ENCODE assay signal across 17 mouse cellular contexts in genomic region chr9:3027200-3027599, GRCm38 (mm10). TPM values are rescaled to one million over a fixed set of nuclear protein-coding genes. Genes with fewer than 3 reads are reported as not detected.
DNase-seq lines count a peak whose midpoint lies in the region; ATAC-seq and TF ChIP-seq lines count a peak whose summit lies in the region.
"Not testable (repeated sequence)": the region's sequence is repeated elsewhere in the genome, so short reads cannot be mapped to it uniquely, and the experiment has no call there.
"Had no signal": no experiment of that assay in that cellular context is flagged by ENCODE, and none has a peak within 500 bp of the region (broad histone marks: within the 10 kb centered on the region; RNA-seq: fewer than 3 reads in every experiment).

No protein-coding gene starts in this region.

- TF ChIP-seq EP300 in lung, postnatal 0 days (IDR thresholded peaks at IDR 0.05): not testable (repeated sequence)

- not testable (repeated sequence) for H3K9ac ChIP-seq in embryonic facial prominence, embryonic 14.5 days (ENCODE audit: low read depth, low read length); heart, embryonic 11.5 days (ENCODE audit: low read depth, low read length); kidney, postnatal 0 days (ENCODE audit: low read depth, low read length); lung, postnatal 0 days (replicated peaks; ENCODE audit: low read depth); neural tube, embryonic 11.5 days (ENCODE audit: low read length)

- H3K4me3 ChIP-seq in G1E (ENCODE audit: low read depth, low read length); embryonic facial prominence, embryonic 14.5 days (ENCODE audit: low read depth, low read length); heart, embryonic 11.5 days (ENCODE audit: low read depth, low read length); kidney, postnatal 0 days (replicated peaks; ENCODE audit: low read depth, low read length); lung, postnatal 0 days (ENCODE audit: low read depth, low read length); neural tube, embryonic 11.5 days (ENCODE audit: low read depth, low read length): not testable (repeated sequence)

- not testable (repeated sequence) for H3K27ac ChIP-seq in embryonic facial prominence, embryonic 14.5 days (replicated peaks; ENCODE audit: low read depth, low read length); heart, embryonic 11.5 days (ENCODE audit: low read depth, low read length); kidney, postnatal 0 days; lung, postnatal 0 days (ENCODE audit: low read length); neural tube, embryonic 11.5 days (ENCODE audit: low read depth, low read length)

- not testable (repeated sequence) for H3K36me3 ChIP-seq in G1E (replicated peaks); embryonic facial prominence, embryonic 14.5 days (ENCODE audit: control insufficient read depth, insufficient read depth, low read length); heart, embryonic 11.5 days (ENCODE audit: control insufficient read depth, insufficient read depth, low read length); kidney, postnatal 0 days (ENCODE audit: insufficient read depth, low read length); lung, postnatal 0 days (ENCODE audit: insufficient read depth, low read length); neural tube, embryonic 11.5 days (ENCODE audit: control insufficient read depth, insufficient read depth, low read length)

- DNase-seq in G1E (ENCODE audit: low spot score): not testable (repeated sequence)
- peak; percentile 26 for DNase-seq in brain, embryonic 18.5 days (ENCODE audit: low read depth, low spot score)
- peak; percentile 33 for DNase-seq in embryonic facial prominence, embryonic 14.5 days (ENCODE audit: low spot score)
- peak; percentile 38 for DNase-seq in kidney, postnatal 0 days (ENCODE audit: low spot score)
- peak; percentile 12 for DNase-seq in lung, postnatal 0 days (ENCODE audit: low spot score)
- DNase-seq in neural tube, embryonic 11.5 days (ENCODE audit: low spot score): peak; percentile 8
- peak; percentile 74 for DNase-seq in yolk sac, embryonic 10.5 days (ENCODE audit: low spot score)

- 74% methylated on average over 9 of the region's 9 CpGs for WGBS in embryonic facial prominence, embryonic 14.5 days
- 66% methylated on average over 9 of the region's 9 CpGs for WGBS in heart, embryonic 11.5 days (ENCODE audit: insufficient replicate concordance)
- 71% methylated on average over 9 of the region's 9 CpGs for WGBS in kidney, postnatal 0 days
- 72% methylated on average over 9 of the region's 9 CpGs for WGBS in lung, postnatal 0 days
- WGBS in neural tube, embryonic 11.5 days: 71% methylated on average over 9 of the region's 9 CpGs

- TF ChIP-seq CTCF in G1E (IDR thresholded peaks at IDR 0.05; ENCODE audit: low read depth, low read length); kidney, postnatal 0 days (IDR thresholded peaks at IDR 0.05; ENCODE audit: low read depth); lung, postnatal 0 days (IDR thresholded peaks at IDR 0.05): not testable (repeated sequence)

- H3K9me3 ChIP-seq in G1E (replicated peaks); embryonic facial prominence, embryonic 14.5 days (ENCODE audit: control insufficient read depth, low read length); heart, embryonic 11.5 days (replicated peaks; ENCODE audit: control insufficient read depth, low read length); kidney, postnatal 0 days (replicated peaks; ENCODE audit: low read length); lung, postnatal 0 days (ENCODE audit: low read length); neural tube, embryonic 11.5 days (ENCODE audit: control insufficient read depth, low read length): not testable (repeated sequence)

- 0 out of 2 replicates have a peak, but pooled peaks have one; percentile 5 for ATAC-seq in G1E (ENCODE audit: extremely low read depth, insufficient number of reproducible peaks, low FRiP score, poor library complexity, severe bottlenecking)
- not testable (repeated sequence) for ATAC-seq in embryonic facial prominence, embryonic 14.5 days (ENCODE audit: low read depth); kidney, postnatal 0 days (replicated peaks; ENCODE audit: low FRiP score, low read depth)
- ATAC-seq in heart, embryonic 11.5 days (replicated peaks; ENCODE audit: insufficient number of reproducible peaks, low FRiP score, low TSS enrichment): 0 out of 2 replicates have a peak, but pooled peaks have one; percentile 4
- ATAC-seq in lung, postnatal 0 days: 0 out of 2 replicates have a peak, but pooled peaks have one; percentile 1
- peak; percentile 25; the same call in 1 of the 2 replicates for ATAC-seq in neural tube, embryonic 11.5 days (ENCODE audit: insufficient read depth, low FRiP score, low TSS enrichment)

- H3K27me3 ChIP-seq in G1E (ENCODE audit: insufficient read depth, low read length); embryonic facial prominence, embryonic 14.5 days (replicated peaks; ENCODE audit: control insufficient read depth, insufficient read depth, low read length); heart, embryonic 11.5 days (ENCODE audit: control insufficient read depth, insufficient read depth, low read length); kidney, postnatal 0 days (ENCODE audit: insufficient read depth, low read length); lung, postnatal 0 days (replicated peaks; ENCODE audit: insufficient read depth, low read length); neural tube, embryonic 11.5 days (ENCODE audit: control insufficient read depth, insufficient read depth, low read length): not testable (repeated sequence)

- H3K4me2 ChIP-seq in embryonic facial prominence, embryonic 14.5 days (ENCODE audit: low read depth, low read length); heart, embryonic 11.5 days; kidney, postnatal 0 days (ENCODE audit: low read length); lung, postnatal 0 days (replicated peaks; ENCODE audit: low read depth, low read length); neural tube, embryonic 11.5 days (ENCODE audit: low read depth): not testable (repeated sequence)

- not testable (repeated sequence) for H3K4me1 ChIP-seq in G1E (ENCODE audit: insufficient read depth, low read depth, low read length); embryonic facial prominence, embryonic 14.5 days (ENCODE audit: control insufficient read depth, insufficient read depth, low read length); heart, embryonic 11.5 days (ENCODE audit: control insufficient read depth, insufficient read depth, low read length); kidney, postnatal 0 days (replicated peaks; ENCODE audit: insufficient read depth, low read length); lung, postnatal 0 days (ENCODE audit: insufficient read depth, low read depth, low read length); neural tube, embryonic 11.5 days (ENCODE audit: control insufficient read depth, insufficient read depth, low read length)

RNA-seq across cellular contexts. Expression of gene Gm10717, which starts 2.0 kb away (rescaled TPM):
- total RNA-seq in G1E (2014; fragmentation: Nextera tagmentation) (1.4 TPM in 1 of 2 replicates, not detected in the other), G1E (2017) (51.8 and 65.5 TPM in 2 replicates)
- polyA plus RNA-seq in G1E (2012): 0.14 and 0.45 TPM in 2 replicates
- polyA plus RNA-seq in embryonic facial prominence, embryonic 14.5 days (2014; fragmentation: Nextera tagmentation; extraction: Ambion mirVana): not detected in 2 replicates
- not detected in 2 replicates for polyA plus RNA-seq in heart, embryonic 11.5 days (2014; fragmentation: Nextera tagmentation; extraction: Ambion mirVana)
- polyA plus RNA-seq in kidney, postnatal 0 days (2015; fragmentation: Nextera tagmentation; extraction: Ambion mirVana): 0.29 TPM in 1 of 2 replicates, not detected in the other
- 1.1 and 1.8 TPM in 2 replicates for polyA plus RNA-seq in lung, postnatal 0 days (2015; fragmentation: Nextera tagmentation; extraction: Ambion mirVana)
- polyA plus RNA-seq in neural tube, embryonic 11.5 days (2014; fragmentation: Nextera tagmentation; extraction: Ambion mirVana): 0.38 and 0.50 TPM in 2 replicates
- total RNA-seq: heart, postnatal 14 days; layer of hippocampus, adult 2 months; megakaryocyte progenitor cell, adult 5-6 weeks had no signal
- polyA plus RNA-seq: embryonic facial prominence, embryonic 12.5 days; kidney, adult 2 months; liver, embryonic 16.5 days; neural tube, embryonic 14.5 days had no signal

RNA-seq across cellular contexts. Expression of gene Gm10718, which starts 3.9 kb away (rescaled TPM):
- total RNA-seq in G1E (2014; fragmentation: Nextera tagmentation) (not detected in 2 replicates), G1E (2017) (46.0 and 52.3 TPM in 2 replicates)
- 1.3 and 2.6 TPM in 2 replicates for polyA plus RNA-seq in G1E (2012)
- polyA plus RNA-seq in embryonic facial prominence, embryonic 14.5 days (2014; fragmentation: Nextera tagmentation; extraction: Ambion mirVana): not detected in 2 replicates
- not detected in 2 replicates for polyA plus RNA-seq in heart, embryonic 11.5 days (2014; fragmentation: Nextera tagmentation; extraction: Ambion mirVana)
- polyA plus RNA-seq in kidney, postnatal 0 days (2015; fragmentation: Nextera tagmentation; extraction: Ambion mirVana): 0.30 TPM in 1 of 2 replicates, not detected in the other
- polyA plus RNA-seq in lung, postnatal 0 days (2015; fragmentation: Nextera tagmentation; extraction: Ambion mirVana): 1.6 and 2.9 TPM in 2 replicates
- 1.3 and 1.4 TPM in 2 replicates for polyA plus RNA-seq in neural tube, embryonic 11.5 days (2014; fragmentation: Nextera tagmentation; extraction: Ambion mirVana)
- polyA plus RNA-seq: kidney, adult 2 months; liver, embryonic 16.5 days; neural tube, embryonic 14.5 days had no signal

RNA-seq across cellular contexts. Expression of gene Gm17535, which starts 7.2 kb away (rescaled TPM):
- total RNA-seq in G1E (2014; fragmentation: Nextera tagmentation) (not detected in 2 replicates), G1E (2017) (6.6 and 8.5 TPM in 2 replicates)
- 0.09 TPM in 1 of 2 replicates, not detected in the other for polyA plus RNA-seq in G1E (2012)
- polyA plus RNA-seq in embryonic facial prominence, embryonic 14.5 days (2014; fragmentation: Nextera tagmentation; extraction: Ambion mirVana): not detected in 2 replicates
- polyA plus RNA-seq in heart, embryonic 11.5 days (2014; fragmentation: Nextera tagmentation; extraction: Ambion mirVana): not detected in 2 replicates
- polyA plus RNA-seq in kidney, postnatal 0 days (2015; fragmentation: Nextera tagmentation; extraction: Ambion mirVana): not detected in 2 replicates
- polyA plus RNA-seq in lung, postnatal 0 days (2015; fragmentation: Nextera tagmentation; extraction: Ambion mirVana): not detected in 2 replicates
- not detected in 2 replicates for polyA plus RNA-seq in neural tube, embryonic 11.5 days (2014; fragmentation: Nextera tagmentation; extraction: Ambion mirVana)
- total RNA-seq: adrenal gland, adult 8-10 months; granulocyte monocyte progenitor cell, adult 5-6 weeks; heart, postnatal 14 days; layer of hippocampus, adult 2 months; megakaryocyte progenitor cell, adult 5-6 weeks had no signal
- polyA plus RNA-seq: embryonic facial prominence, embryonic 12.5 days; kidney, adult 2 months; liver, embryonic 16.5 days; neural tube, embryonic 14.5 days had no signal

RNA-seq across cellular contexts. Expression of gene Gm10715, which starts 9.5 kb away (rescaled TPM):
- total RNA-seq in G1E (2014; fragmentation: Nextera tagmentation) (1.2 TPM in 1 of 2 replicates, not detected in the other), G1E (2017) (9.5 and 13.9 TPM in 2 replicates)
- polyA plus RNA-seq in G1E (2012): not detected in 2 replicates
- polyA plus RNA-seq in embryonic facial prominence, embryonic 14.5 days (2014; fragmentation: Nextera tagmentation; extraction: Ambion mirVana): not detected in 2 replicates
- polyA plus RNA-seq in heart, embryonic 11.5 days (2014; fragmentation: Nextera tagmentation; extraction: Ambion mirVana): not detected in 2 replicates
- not detected in 2 replicates for polyA plus RNA-seq in kidney, postnatal 0 days (2015; fragmentation: Nextera tagmentation; extraction: Ambion mirVana)
- polyA plus RNA-seq in lung, postnatal 0 days (2015; fragmentation: Nextera tagmentation; extraction: Ambion mirVana): not detected in 2 replicates
- polyA plus RNA-seq in neural tube, embryonic 11.5 days (2014; fragmentation: Nextera tagmentation; extraction: Ambion mirVana): not detected in 2 replicates
- total RNA-seq: adrenal gland, adult 8-10 months; heart, postnatal 14 days; layer of hippocampus, adult 2 months; megakaryocyte progenitor cell, adult 5-6 weeks had no signal
- polyA plus RNA-seq: embryonic facial prominence, embryonic 12.5 days; kidney, adult 2 months; liver, embryonic 16.5 days; neural tube, embryonic 14.5 days had no signal

RNA-seq across cellular contexts. Expression of gene Gm10719, which starts 10.0 kb away (rescaled TPM):
- total RNA-seq in G1E (2014; fragmentation: Nextera tagmentation) (3.2 TPM in 1 of 2 replicates, not detected in the other), G1E (2017) (106 and 146 TPM in 2 replicates)
- 0.38 and 1.0 TPM in 2 replicates for polyA plus RNA-seq in G1E (2012)
- polyA plus RNA-seq in embryonic facial prominence, embryonic 14.5 days (2014; fragmentation: Nextera tagmentation; extraction: Ambion mirVana): not detected in 2 replicates
- polyA plus RNA-seq in heart, embryonic 11.5 days (2014; fragmentation: Nextera tagmentation; extraction: Ambion mirVana): not detected in 2 replicates
- polyA plus RNA-seq in kidney, postnatal 0 days (2015; fragmentation: Nextera tagmentation; extraction: Ambion mirVana): 0.24 TPM in 1 of 2 replicates, not detected in the other
- 0.83 and 1.2 TPM in 2 replicates for polyA plus RNA-seq in lung, postnatal 0 days (2015; fragmentation: Nextera tagmentation; extraction: Ambion mirVana)
- not detected in 2 replicates for polyA plus RNA-seq in neural tube, embryonic 11.5 days (2014; fragmentation: Nextera tagmentation; extraction: Ambion mirVana)
- total RNA-seq: heart, postnatal 14 days had no signal
- polyA plus RNA-seq: embryonic facial prominence, embryonic 12.5 days; kidney, adult 2 months; liver, embryonic 16.5 days had no signal
